Mouse (Mus musculus): ENCODE measurements around the gene Kat5. TPM values are rescaled to one million over a fixed set of nuclear protein-coding genes. Genes with fewer than 3 reads are reported as not detected.

Kat5 gene
- polyA plus RNA-seq, 1 experiment from 2014 or later: 31.5 TPM

DNA sequence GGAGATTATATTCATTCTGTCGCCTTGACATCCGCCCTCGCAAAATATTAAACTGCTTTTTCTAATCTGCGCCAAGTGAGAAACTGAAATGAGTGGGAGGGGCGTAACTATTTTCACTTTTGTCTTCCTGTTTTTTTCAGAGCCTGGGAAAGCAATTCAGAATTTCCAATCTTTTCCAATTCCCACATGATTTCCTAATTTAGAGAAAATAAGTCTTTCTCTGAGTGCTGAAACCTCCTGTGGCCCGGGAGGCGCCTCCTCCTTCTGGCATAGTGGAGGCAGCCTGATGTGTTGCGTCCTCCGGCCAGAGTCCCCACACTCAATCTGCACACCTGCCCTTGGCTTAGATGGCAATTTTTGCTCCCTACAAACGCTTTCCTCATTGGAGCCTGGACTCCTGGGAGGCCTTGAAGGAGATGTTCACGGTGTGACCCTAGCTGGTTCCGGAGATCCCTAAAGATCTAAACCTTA, 26.6 kb upstream of the Kat5 start:
- 38% methylated on average over 12 of the region's 12 CpGs for WGBS

GRCm38 (mm10) chr19:5636036-5636570, 26.1 kb upstream of the Kat5 start:
- no peak for ATAC-seq (ENCODE audit: low FRiP score, low TSS enrichment)
- Histone ChIP-seq H3K36me3 (ENCODE audit: control insufficient read depth, insufficient read depth, low read length) (peaks cover 21% of the 10 kb centered on the region), H3K27me3 (ENCODE audit: control insufficient read depth, insufficient read depth, low read length) (no peaks in the 10 kb centered on the region), H3K4me2 (replicated peaks; ENCODE audit: low read depth, low read length) (peak overlapping the region; percentile 87; the same call in 1 of the 2 replicates), H3K4me1 (ENCODE audit: control insufficient read depth, insufficient read depth, low read length) (peaks cover 12% of the 10 kb centered on the region), H3K9me3 (ENCODE audit: control insufficient read depth, low read length) (no peaks in the 10 kb centered on the region), H3K27ac (ENCODE audit: low read depth, low read length) (no peak overlapping the region), H3K9ac (ENCODE audit: low read depth, low read length) (no peak overlapping the region), H3K4me3 (ENCODE audit: low read length) (no peak overlapping the region)
- WGBS: 78% methylated on average over 7 of the region's 7 CpGs

More for the DNA sequence above, 26.6 kb upstream of the Kat5 start:
- Histone ChIP-seq H3K4me3 (ENCODE audit: low read length) (peak overlapping the region; percentile 70), H3K4me2 (replicated peaks; ENCODE audit: low read depth, low read length) (peak overlapping the region; percentile 87), H3K27me3 (ENCODE audit: control insufficient read depth, insufficient read depth, low read length) (no peaks in the 10 kb centered on the region), H3K9ac (ENCODE audit: low read depth, low read length) (peak overlapping the region; percentile 76), H3K9me3 (ENCODE audit: control insufficient read depth, low read length) (no peaks in the 10 kb centered on the region), H3K4me1 (ENCODE audit: control insufficient read depth, insufficient read depth, low read length) (peaks cover 12% of the 10 kb centered on the region), H3K36me3 (ENCODE audit: control insufficient read depth, insufficient read depth, low read length) (peaks cover 26% of the 10 kb centered on the region), H3K27ac (ENCODE audit: low read depth, low read length) (peak overlapping the region; percentile 86)
- ATAC-seq (ENCODE audit: low FRiP score, low TSS enrichment): no peak

GRCm38 (mm10) chr19:5632120-5632519, 22.1 kb upstream of the Kat5 start:
- Histone ChIP-seq H3K4me1 (ENCODE audit: control insufficient read depth, insufficient read depth, low read length) (peaks cover 6% of the 10 kb centered on the region; the same call in 1 of the 2 replicates), H3K36me3 (ENCODE audit: control insufficient read depth, insufficient read depth, low read length) (no peaks in the 10 kb centered on the region), H3K27ac (ENCODE audit: low read depth, low read length) (no peak overlapping the region), H3K9ac (ENCODE audit: low read depth, low read length) (no peak overlapping the region), H3K4me3 (ENCODE audit: low read length) (no peak overlapping the region), H3K27me3 (ENCODE audit: control insufficient read depth, insufficient read depth, low read length) (no peaks in the 10 kb centered on the region), H3K4me2 (replicated peaks; ENCODE audit: low read depth, low read length) (no peak overlapping the region), H3K9me3 (ENCODE audit: control insufficient read depth, low read length) (no peaks in the 10 kb centered on the region)
- ATAC-seq (ENCODE audit: low FRiP score, low TSS enrichment): no peak
- WGBS: 78% methylated on average over 9 of the region's 9 CpGs

GRCm38 (mm10) chr19:5629907-5630306, 19.9 kb upstream of the Kat5 start:
- H3K4me2 ChIP-seq (replicated peaks; ENCODE audit: low read depth, low read length): no peak overlapping the region
- no peaks in the 10 kb centered on the region for H3K36me3 ChIP-seq (ENCODE audit: control insufficient read depth, insufficient read depth, low read length)
- H3K9me3 ChIP-seq (ENCODE audit: control insufficient read depth, low read length): no peaks in the 10 kb centered on the region
- no peak overlapping the region for H3K4me3 ChIP-seq (ENCODE audit: low read length)
- H3K9ac ChIP-seq (ENCODE audit: low read depth, low read length): no peak overlapping the region
- no peaks in the 10 kb centered on the region for H3K4me1 ChIP-seq (ENCODE audit: control insufficient read depth, insufficient read depth, low read length)
- H3K27me3 ChIP-seq (ENCODE audit: control insufficient read depth, insufficient read depth, low read length): no peaks in the 10 kb centered on the region
- no peak overlapping the region for H3K27ac ChIP-seq (ENCODE audit: low read depth, low read length)
- no peak for ATAC-seq (ENCODE audit: low FRiP score, low TSS enrichment)

GRCm38 (mm10) chr19:5625311-5625710, 15.3 kb upstream of the Kat5 start:
- H3K4me2 ChIP-seq (replicated peaks; ENCODE audit: low read depth, low read length): no peak overlapping the region
- H3K9me3 ChIP-seq (ENCODE audit: control insufficient read depth, low read length): no peaks in the 10 kb centered on the region
- H3K4me3 ChIP-seq (ENCODE audit: low read length): no peak overlapping the region
- H3K4me1 ChIP-seq (ENCODE audit: control insufficient read depth, insufficient read depth, low read length): no peaks in the 10 kb centered on the region
- no peak overlapping the region for H3K27ac ChIP-seq (ENCODE audit: low read depth, low read length)
- no peaks in the 10 kb centered on the region for H3K36me3 ChIP-seq (ENCODE audit: control insufficient read depth, insufficient read depth, low read length)
- H3K9ac ChIP-seq (ENCODE audit: low read depth, low read length): no peak overlapping the region
- WGBS: 86% methylated on average over 8 of the region's 8 CpGs
- no peaks in the 10 kb centered on the region for H3K27me3 ChIP-seq (ENCODE audit: control insufficient read depth, insufficient read depth, low read length)
- ATAC-seq (ENCODE audit: low FRiP score, low TSS enrichment): no peak

- H3K9me3 ChIP-seq (ENCODE audit: control insufficient read depth, low read length): no peaks in the 10 kb centered on the region
- H3K4me2 ChIP-seq (replicated peaks; ENCODE audit: low read depth, low read length): no peak overlapping the region
- no peak for ATAC-seq (ENCODE audit: low FRiP score, low TSS enrichment)
- H3K4me1 ChIP-seq (ENCODE audit: control insufficient read depth, insufficient read depth, low read length): no peaks in the 10 kb centered on the region
- no peak overlapping the region for H3K27ac ChIP-seq (ENCODE audit: low read depth, low read length)
- H3K36me3 ChIP-seq (ENCODE audit: control insufficient read depth, insufficient read depth, low read length): no peaks in the 10 kb centered on the region
- no peak overlapping the region for H3K9ac ChIP-seq (ENCODE audit: low read depth, low read length)
- WGBS: 79% methylated on average over 5 of the region's 5 CpGs
- H3K4me3 ChIP-seq (ENCODE audit: low read length): no peak overlapping the region
- H3K27me3 ChIP-seq (ENCODE audit: control insufficient read depth, insufficient read depth, low read length): no peaks in the 10 kb centered on the region
Measured at GRCm38 (mm10) chr19:5621884-5622283, 11.8 kb upstream of the Kat5 start.

GRCm38 (mm10) chr19:5620007-5620406, 10.0 kb upstream of the Kat5 start:
- no peak for ATAC-seq (ENCODE audit: low FRiP score, low TSS enrichment)
- WGBS: 79% methylated on average over 4 of the region's 4 CpGs
- no peaks in the 10 kb centered on the region for H3K4me1 ChIP-seq (ENCODE audit: control insufficient read depth, insufficient read depth, low read length)

GRCm38 (mm10) chr19:5614953-5615352, 4.9 kb upstream of the Kat5 start:
- peaks cover 5% of the 10 kb centered on the region; the same call in 1 of the 2 replicates for H3K4me1 ChIP-seq (ENCODE audit: control insufficient read depth, insufficient read depth, low read length)
- H3K4me3 ChIP-seq (ENCODE audit: low read length): no peak overlapping the region
- H3K9ac ChIP-seq (ENCODE audit: low read depth, low read length): no peak overlapping the region
- H3K9me3 ChIP-seq (ENCODE audit: control insufficient read depth, low read length): no peaks in the 10 kb centered on the region
- H3K27ac ChIP-seq (ENCODE audit: low read depth, low read length): no peak overlapping the region
- no peak for ATAC-seq (ENCODE audit: low FRiP score, low TSS enrichment)
- H3K36me3 ChIP-seq (ENCODE audit: control insufficient read depth, insufficient read depth, low read length): no peaks in the 10 kb centered on the region
- H3K27me3 ChIP-seq (ENCODE audit: control insufficient read depth, insufficient read depth, low read length): no peaks in the 10 kb centered on the region
- WGBS: 73% methylated on average over 2 of the region's 2 CpGs
- no peak overlapping the region for H3K4me2 ChIP-seq (replicated peaks; ENCODE audit: low read depth, low read length)

More at GRCm38 (mm10) chr19:5620007-5620406, 10.0 kb upstream of the Kat5 start:
- Histone ChIP-seq H3K4me3 (ENCODE audit: low read length) (no peak overlapping the region), H3K9ac (ENCODE audit: low read depth, low read length) (no peak overlapping the region), H3K27me3 (ENCODE audit: control insufficient read depth, insufficient read depth, low read length) (no peaks in the 10 kb centered on the region), H3K4me2 (replicated peaks; ENCODE audit: low read depth, low read length) (no peak overlapping the region), H3K27ac (ENCODE audit: low read depth, low read length) (no peak overlapping the region), H3K9me3 (ENCODE audit: control insufficient read depth, low read length) (no peaks in the 10 kb centered on the region), H3K36me3 (ENCODE audit: control insufficient read depth, insufficient read depth, low read length) (no peaks in the 10 kb centered on the region)

- H3K4me2 ChIP-seq (replicated peaks; ENCODE audit: low read depth, low read length): no peak overlapping the region
- H3K9me3 ChIP-seq (ENCODE audit: control insufficient read depth, low read length): no peaks in the 10 kb centered on the region
- no peaks in the 10 kb centered on the region for H3K27me3 ChIP-seq (ENCODE audit: control insufficient read depth, insufficient read depth, low read length)
- H3K27ac ChIP-seq (ENCODE audit: low read depth, low read length): no peak overlapping the region
- peaks cover 11% of the 10 kb centered on the region for H3K36me3 ChIP-seq (ENCODE audit: control insufficient read depth, insufficient read depth, low read length)
- no peak for ATAC-seq (ENCODE audit: low FRiP score, low TSS enrichment)
- peaks cover 14% of the 10 kb centered on the region for H3K4me1 ChIP-seq (ENCODE audit: control insufficient read depth, insufficient read depth, low read length)
- H3K9ac ChIP-seq (ENCODE audit: low read depth, low read length): no peak overlapping the region
- WGBS: 80% methylated on average over 3 of the region's 3 CpGs
- H3K4me3 ChIP-seq (ENCODE audit: low read length): no peak overlapping the region
Measured at GRCm38 (mm10) chr19:5612762-5613411, 2.9 kb upstream of the Kat5 start.

All from kidney, embryonic 14.5 days (tissue).